ENCODE assay signal across 12 mouse cellular contexts in genomic region chr7:125555351-125555872, GRCm38 (mm10). TPM values are rescaled to one million over a fixed set of nuclear protein-coding genes. Genes with fewer than 3 reads are reported as not detected.
DNase-seq lines count a peak whose midpoint lies in the region; ATAC-seq and TF ChIP-seq lines count a peak whose summit lies in the region.
"Had no signal": no experiment of that assay in that cellular context is flagged by ENCODE, and none has a peak within 500 bp of the region (broad histone marks: within the 10 kb centered on the region; RNA-seq: fewer than 3 reads in every experiment).

No protein-coding gene starts in this region.

- peaks cover 10% of the 10 kb centered on the region; the same call in 1 of the 2 replicates for H3K27me3 ChIP-seq in forebrain, embryonic 11.5 days (ENCODE audit: control insufficient read depth, insufficient read depth, low read length)
- H3K27me3 ChIP-seq in forebrain, postnatal 0 days (ENCODE audit: insufficient read depth, low read length): peaks cover 16% of the 10 kb centered on the region
- 0 out of 2 replicates have a peak, but pooled peaks cover 3% of the 10 kb centered on the region for H3K27me3 ChIP-seq in lung, embryonic 14.5 days (ENCODE audit: insufficient read depth, low read length)
- peaks cover 8% of the 10 kb centered on the region; the same call in 1 of the 2 replicates for H3K27me3 ChIP-seq in hindbrain, embryonic 11.5 days (ENCODE audit: control insufficient read depth, insufficient read depth, low read length)
- peaks cover 45% of the 10 kb centered on the region for H3K27me3 ChIP-seq in embryonic facial prominence, embryonic 10.5 days (replicated peaks; ENCODE audit: low read depth, poor library complexity, severe bottlenecking)
- H3K27me3 ChIP-seq: forebrain, embryonic 15.5 days had no signal

- DNase-seq in forebrain, embryonic 11.5 days (ENCODE audit: low spot score): peak; percentile 23
- DNase-seq in forebrain, postnatal 0 days: no peak
- DNase-seq in thymus, postnatal 0 days (ENCODE audit: low spot score): peak; percentile 36
- DNase-seq in thymus, postnatal 36 days: no peak
- no peak for DNase-seq in lung, embryonic 14.5 days
- peak; percentile 50 for DNase-seq in thymus, postnatal 25 days
- DNase-seq in hindbrain, embryonic 11.5 days (ENCODE audit: low spot score): no peak
- DNase-seq in embryonic facial prominence, embryonic 10.5 days (ENCODE audit: low spot score): no peak
- DNase-seq: embryo, embryonic 11 days; midbrain, embryonic 14.5 days had no signal

- H3K9ac ChIP-seq in forebrain, embryonic 11.5 days (ENCODE audit: low read length): no peak overlapping the region
- no peak overlapping the region for H3K9ac ChIP-seq in forebrain, postnatal 0 days
- H3K9ac ChIP-seq in lung, embryonic 14.5 days: no peak overlapping the region
- H3K9ac ChIP-seq in hindbrain, embryonic 11.5 days (ENCODE audit: low read depth, low read length): no peak overlapping the region
- H3K9ac ChIP-seq: forebrain, embryonic 15.5 days; hindbrain, embryonic 14.5 days had no signal

- TF ChIP-seq CTCF in forebrain, postnatal 0 days (IDR thresholded peaks at IDR 0.05; ENCODE audit: low read depth): no peak
- no peak for TF ChIP-seq CTCF in lung, embryonic 14.5 days (IDR thresholded peaks at IDR 0.05; ENCODE audit: low read depth)

- H3K4me1 ChIP-seq in forebrain, embryonic 11.5 days (replicated peaks; ENCODE audit: control insufficient read depth, insufficient read depth, low read length): peaks cover 2% of the 10 kb centered on the region; the same call in 1 of the 2 replicates
- peaks cover 11% of the 10 kb centered on the region; the same call in 1 of the 2 replicates for H3K4me1 ChIP-seq in forebrain, postnatal 0 days (ENCODE audit: insufficient read depth)
- 0 out of 2 replicates have a peak, but pooled peaks cover 4% of the 10 kb centered on the region for H3K4me1 ChIP-seq in lung, embryonic 14.5 days (ENCODE audit: insufficient read depth)
- peaks cover 5% of the 10 kb centered on the region; the same call in 1 of the 2 replicates for H3K4me1 ChIP-seq in hindbrain, embryonic 11.5 days (replicated peaks; ENCODE audit: control insufficient read depth, insufficient read depth, low read length)
- H3K4me1 ChIP-seq in embryonic facial prominence, embryonic 10.5 days: peaks cover 26% of the 10 kb centered on the region

- H3K9me3 ChIP-seq in forebrain, embryonic 11.5 days (ENCODE audit: control insufficient read depth, low read length): no peaks in the 10 kb centered on the region
- no peaks in the 10 kb centered on the region for H3K9me3 ChIP-seq in forebrain, postnatal 0 days (ENCODE audit: low read length)
- no peaks in the 10 kb centered on the region for H3K9me3 ChIP-seq in lung, embryonic 14.5 days (ENCODE audit: low read depth, low read length)
- H3K9me3 ChIP-seq in hindbrain, embryonic 11.5 days (ENCODE audit: control insufficient read depth, low read length): no peaks in the 10 kb centered on the region
- no peaks in the 10 kb centered on the region for H3K9me3 ChIP-seq in embryonic facial prominence, embryonic 10.5 days
- H3K9me3 ChIP-seq: forebrain, embryonic 15.5 days had no signal

- no peak overlapping the region for H3K4me2 ChIP-seq in forebrain, embryonic 11.5 days (ENCODE audit: low read depth, low read length, severe bottlenecking)
- H3K4me2 ChIP-seq in forebrain, postnatal 0 days (ENCODE audit: low read depth): no peak overlapping the region
- H3K4me2 ChIP-seq in lung, embryonic 14.5 days: 0 out of 2 replicates have a peak overlapping the region, but pooled peaks have one; percentile 14
- no peak overlapping the region for H3K4me2 ChIP-seq in hindbrain, embryonic 11.5 days (replicated peaks; ENCODE audit: low read depth, low read length)
- H3K4me2 ChIP-seq: forebrain, embryonic 15.5 days; hindbrain, embryonic 14.5 days had no signal

- 84% methylated on average over 7 of the region's 7 CpGs for WGBS in forebrain, embryonic 11.5 days
- WGBS in forebrain, postnatal 0 days: 82% methylated on average over 7 of the region's 7 CpGs
- WGBS in lung, embryonic 14.5 days: 67% methylated on average over 7 of the region's 7 CpGs
- WGBS in hindbrain, embryonic 11.5 days: 85% methylated on average over 7 of the region's 7 CpGs
- WGBS in embryonic facial prominence, embryonic 10.5 days: 78% methylated on average over 7 of the region's 7 CpGs

- ATAC-seq in forebrain, embryonic 11.5 days (replicated peaks; ENCODE audit: low FRiP score): no peak
- ATAC-seq in forebrain, postnatal 0 days: no peak
- no peak for ATAC-seq in lung, embryonic 14.5 days (ENCODE audit: insufficient read depth)
- ATAC-seq in hindbrain, embryonic 11.5 days (ENCODE audit: low FRiP score): no peak
- ATAC-seq: forebrain, embryonic 15.5 days had no signal

- H3K36me3 ChIP-seq in forebrain, embryonic 11.5 days (ENCODE audit: control insufficient read depth, insufficient read depth, low read length): no peaks in the 10 kb centered on the region
- no peaks in the 10 kb centered on the region for H3K36me3 ChIP-seq in forebrain, postnatal 0 days (ENCODE audit: insufficient read depth)
- no peaks in the 10 kb centered on the region for H3K36me3 ChIP-seq in lung, embryonic 14.5 days (ENCODE audit: insufficient read depth)
- no peaks in the 10 kb centered on the region for H3K36me3 ChIP-seq in hindbrain, embryonic 11.5 days (ENCODE audit: control insufficient read depth, insufficient read depth, low read length)
- no peaks in the 10 kb centered on the region for H3K36me3 ChIP-seq in embryonic facial prominence, embryonic 10.5 days (replicated peaks)
- H3K36me3 ChIP-seq: forebrain, embryonic 15.5 days had no signal

- H3K4me3 ChIP-seq in forebrain, embryonic 11.5 days (ENCODE audit: low read depth, low read length): no peak overlapping the region
- no peak overlapping the region for H3K4me3 ChIP-seq in forebrain, postnatal 0 days (ENCODE audit: low read depth, low read length)
- H3K4me3 ChIP-seq in lung, embryonic 14.5 days (ENCODE audit: low read depth, low read length): no peak overlapping the region
- H3K4me3 ChIP-seq in hindbrain, embryonic 11.5 days (ENCODE audit: low read depth, low read length): no peak overlapping the region
- H3K4me3 ChIP-seq in embryonic facial prominence, embryonic 10.5 days: no peak overlapping the region
- H3K4me3 ChIP-seq: forebrain, embryonic 15.5 days had no signal

- no peak overlapping the region for H3K27ac ChIP-seq in forebrain, embryonic 11.5 days (ENCODE audit: low read depth, low read length)
- H3K27ac ChIP-seq in forebrain, postnatal 0 days (ENCODE audit: low read depth, low read length): no peak overlapping the region
- no peak overlapping the region for H3K27ac ChIP-seq in lung, embryonic 14.5 days (ENCODE audit: low read depth)
- no peak overlapping the region for H3K27ac ChIP-seq in hindbrain, embryonic 11.5 days (ENCODE audit: low read depth, low read length)
- no peak overlapping the region for H3K27ac ChIP-seq in embryonic facial prominence, embryonic 10.5 days (replicated peaks)
- H3K27ac ChIP-seq: forebrain, embryonic 15.5 days; hindbrain, embryonic 14.5 days had no signal

RNA-seq across cellular contexts. Expression of gene Il4ra, which starts 3.5 kb away (rescaled TPM):
- 2.9 and 4.1 TPM in 2 replicates for polyA plus RNA-seq in forebrain, embryonic 11.5 days (2014; fragmentation: Nextera tagmentation; extraction: Ambion mirVana)
- total RNA-seq in forebrain, postnatal 0 days (2014; rRNA removed): 6.0 and 6.9 TPM in 2 replicates
- polyA plus RNA-seq in forebrain, postnatal 0 days (2015; fragmentation: Nextera tagmentation; extraction: Ambion mirVana): 3.3 and 4.1 TPM in 2 replicates
- polyA plus RNA-seq in thymus, postnatal 0 days (2015; fragmentation: Nextera tagmentation; extraction: Ambion mirVana): 45.8 and 47.1 TPM in 2 replicates
- 11.3 and 12.6 TPM in 2 replicates for polyA plus RNA-seq in lung, embryonic 14.5 days (2014; fragmentation: Nextera tagmentation; extraction: Ambion mirVana)
- 2.5 and 2.6 TPM in 2 replicates for polyA plus RNA-seq in hindbrain, embryonic 11.5 days (2014; fragmentation: Nextera tagmentation; extraction: Ambion mirVana)
- polyA plus RNA-seq in embryonic facial prominence, embryonic 10.5 days (2016; fragmentation: Nextera tagmentation; extraction: Ambion mirVana): 3.7 and 4.9 TPM in 2 replicates

RNA-seq across cellular contexts. Expression of gene Il21r, which starts 47.8 kb away (rescaled TPM):
- polyA plus RNA-seq in forebrain, embryonic 11.5 days (2014; fragmentation: Nextera tagmentation; extraction: Ambion mirVana): 0.20 and 0.36 TPM in 2 replicates
- total RNA-seq in forebrain, postnatal 0 days (2014; rRNA removed): 0.95 and 1.2 TPM in 2 replicates
- 0.21 and 0.23 TPM in 2 replicates for polyA plus RNA-seq in forebrain, postnatal 0 days (2015; fragmentation: Nextera tagmentation; extraction: Ambion mirVana)
- 28.2 and 36.8 TPM in 2 replicates for polyA plus RNA-seq in thymus, postnatal 0 days (2015; fragmentation: Nextera tagmentation; extraction: Ambion mirVana)
- 0.14 and 0.41 TPM in 2 replicates for polyA plus RNA-seq in lung, embryonic 14.5 days (2014; fragmentation: Nextera tagmentation; extraction: Ambion mirVana)
- polyA plus RNA-seq in hindbrain, embryonic 11.5 days (2014; fragmentation: Nextera tagmentation; extraction: Ambion mirVana): 0.09 and 0.25 TPM in 2 replicates
- 0.35 and 0.38 TPM in 2 replicates for polyA plus RNA-seq in embryonic facial prominence, embryonic 10.5 days (2016; fragmentation: Nextera tagmentation; extraction: Ambion mirVana)

Comparison
In these comparisons a context has a peak if more than half of its experiments do, and no peak if none do; other contexts are left out.
1. DNase-seq: peak in forebrain, embryonic 11.5 days (single experiment), thymus, postnatal 0 days (single experiment) and thymus, postnatal 25 days (single experiment); none in forebrain, postnatal 0 days (single experiment), thymus, postnatal 36 days (0 of 2), lung, embryonic 14.5 days (single experiment), hindbrain, embryonic 11.5 days (single experiment) and embryonic facial prominence, embryonic 10.5 days (single experiment).
2. RNA of gene Il21r, which starts 47.8 kb away (polyA plus RNA-seq): 28.2 to 36.8 TPM in thymus, postnatal 0 days; 0.14 to 0.41 TPM in lung, embryonic 14.5 days, 0.35 to 0.38 TPM in embryonic facial prominence, embryonic 10.5 days, 0.21 to 0.23 TPM in forebrain, postnatal 0 days, 0.20 to 0.36 TPM in forebrain, embryonic 11.5 days and 0.09 to 0.25 TPM in hindbrain, embryonic 11.5 days; every median in the first group is over 10 times any median in the second.